Mouse (Mus musculus) liver, embryonic 16.5 days (tissue): ENCODE measurements around the gene Ralgapb. TPM values are rescaled to one million over a fixed set of nuclear protein-coding genes. Genes with fewer than 3 reads are reported as not detected.

Experiments
- ATAC-seq: fragments of 200-750 bp; cut with Nextera tagmentation; 2 replicates; pipeline ENCODE4 v1.8.0; 2017; ENCODE audit warnings: low read depth, mild to moderate bottlenecking, moderate number of reproducible peaks, moderate library complexity
- H3K27ac ChIP-seq: fragments of 300-500 bp; sonication (generic); 2 replicates; pipeline ENCODE4 v1.5.1; 2014; ENCODE audit warnings: mild to moderate bottlenecking, low read length
- H3K27me3 ChIP-seq: fragments of 300-500 bp; sonication (generic); 2 replicates; pipeline ENCODE4 v1.6.1; 2014; ENCODE audit warnings: low read depth, low read length, mixed read lengths; ENCODE audit not compliant: control insufficient read depth, insufficient read depth
- H3K36me3 ChIP-seq: fragments of 300-500 bp; sonication (generic); 2 replicates; pipeline ENCODE4 v1.6.1; 2014; ENCODE audit warnings: mild to moderate bottlenecking; ENCODE audit not compliant: control insufficient read depth, insufficient read depth
- H3K4me1 ChIP-seq: fragments of 300-500 bp; sonication (generic); 2 replicates; pipeline ENCODE4 v1.6.1; 2014; ENCODE audit warnings: low read depth, low read length, mixed read lengths; ENCODE audit not compliant: control insufficient read depth
- H3K4me2 ChIP-seq: fragments of 300-500 bp; sonication (generic); 2 replicates; pipeline ENCODE4 v1.6.1; 2014; ENCODE audit warnings: low read depth, low read length, mixed read lengths
- H3K4me3 ChIP-seq: fragments of 300-500 bp; sonication (generic); 2 replicates; pipeline ENCODE4 v1.5.1; 2014; ENCODE audit warnings: low read depth, mild to moderate bottlenecking, low read length
- H3K9ac ChIP-seq: fragments of 300-500 bp; sonication (generic); 2 replicates; pipeline ENCODE4 v1.6.1; 2014; ENCODE audit warnings: low read depth, low read length
- H3K9me3 ChIP-seq: fragments of 300-500 bp; sonication (generic); replicated peaks from 2 replicates; pipeline ENCODE4 v1.6.1; 2016; ENCODE audit warnings: low read length; ENCODE audit not compliant: control insufficient read depth
- WGBS: fragments of 180-500 bp; shearing (Covaris S2); extraction: QIAGEN DNeasy Blood & Tissue Kit; methylation state at CpG from one replicate; pipeline ENCODE4 v1.1.7; 2014; ENCODE audit not compliant: insufficient replicate concordance; 5-methylcytosine and 5-hydroxymethylcytosine counted together
- polyA plus RNA-seq: library from polyadenylated mRNA; unstranded; fragments of >200 nt; fragmentation: Nextera tagmentation; extraction: Ambion mirVana; gene quantifications from 2 replicates; pipeline ENCODE4 v1.2.1, GENCODE M21; 2015

Gene Ralgapb
- polyA plus RNA-seq, 1 experiment from 2014 or later, result 4.7 TPM

DNA sequence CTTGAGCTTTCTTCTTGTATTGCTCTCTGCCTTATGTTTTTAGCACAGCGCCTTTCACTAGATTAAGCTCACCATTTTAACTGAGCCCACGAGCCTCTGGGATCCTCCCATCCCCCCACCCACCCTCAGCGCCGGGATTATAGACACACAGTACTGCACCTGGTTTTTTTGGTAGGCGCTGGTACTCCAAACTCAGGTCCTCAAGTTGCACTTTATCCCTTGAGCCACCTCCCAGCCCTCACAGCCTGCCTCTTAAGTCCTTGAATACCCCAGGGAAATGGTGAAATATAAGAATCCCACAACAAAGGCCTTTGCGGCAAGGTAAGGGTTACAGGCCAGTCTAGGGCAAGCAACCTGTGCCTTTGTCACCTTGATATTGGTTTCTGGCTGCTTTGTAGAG lies 110.2 kb downstream of the Ralgapb start:
- no peaks in the 10 kb centered on the region for H3K9me3 ChIP-seq
- no peaks in the 10 kb centered on the region for H3K36me3 ChIP-seq
- WGBS, result 60% methylated on average over 6 of the region's 6 CpGs
- no peak overlapping the region for H3K9ac ChIP-seq
- ATAC-seq, result no peak
- no peaks in the 10 kb centered on the region for H3K27me3 ChIP-seq
- no peak overlapping the region for H3K4me3 ChIP-seq
- H3K4me1 ChIP-seq, result no peaks in the 10 kb centered on the region
- no peak overlapping the region for H3K27ac ChIP-seq
- no peak overlapping the region for H3K4me2 ChIP-seq

DNA sequence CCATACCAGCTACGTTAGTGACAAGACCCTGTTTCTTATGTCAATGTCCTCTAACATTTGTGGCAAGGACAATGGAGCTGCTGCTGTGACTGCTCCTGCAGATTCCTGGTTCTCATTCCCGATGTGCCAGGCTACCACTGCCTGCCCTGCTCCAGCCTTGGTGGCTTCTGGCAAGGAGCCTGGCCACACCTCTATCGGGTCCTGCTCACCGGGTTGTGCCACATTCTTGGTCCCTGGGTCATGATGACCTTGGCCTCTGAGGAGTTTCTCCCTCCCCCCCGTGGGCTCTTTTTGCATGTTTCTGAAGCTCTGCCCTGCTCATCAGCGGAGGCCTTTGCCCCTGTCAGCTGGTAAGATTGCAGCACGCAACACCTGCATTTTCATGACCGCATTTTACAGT lies 113.4 kb downstream of the Ralgapb start:
- H3K9ac ChIP-seq, result no peak overlapping the region
- ATAC-seq, result no peak
- H3K4me1 ChIP-seq, result no peaks in the 10 kb centered on the region
- no peaks in the 10 kb centered on the region for H3K36me3 ChIP-seq
- H3K27me3 ChIP-seq, result no peaks in the 10 kb centered on the region
- 70% methylated on average over 8 of the region's 8 CpGs for WGBS
- no peak overlapping the region for H3K27ac ChIP-seq
- H3K9me3 ChIP-seq, result no peaks in the 10 kb centered on the region
- H3K4me3 ChIP-seq, result no peak overlapping the region
- no peak overlapping the region for H3K4me2 ChIP-seq

DNA sequence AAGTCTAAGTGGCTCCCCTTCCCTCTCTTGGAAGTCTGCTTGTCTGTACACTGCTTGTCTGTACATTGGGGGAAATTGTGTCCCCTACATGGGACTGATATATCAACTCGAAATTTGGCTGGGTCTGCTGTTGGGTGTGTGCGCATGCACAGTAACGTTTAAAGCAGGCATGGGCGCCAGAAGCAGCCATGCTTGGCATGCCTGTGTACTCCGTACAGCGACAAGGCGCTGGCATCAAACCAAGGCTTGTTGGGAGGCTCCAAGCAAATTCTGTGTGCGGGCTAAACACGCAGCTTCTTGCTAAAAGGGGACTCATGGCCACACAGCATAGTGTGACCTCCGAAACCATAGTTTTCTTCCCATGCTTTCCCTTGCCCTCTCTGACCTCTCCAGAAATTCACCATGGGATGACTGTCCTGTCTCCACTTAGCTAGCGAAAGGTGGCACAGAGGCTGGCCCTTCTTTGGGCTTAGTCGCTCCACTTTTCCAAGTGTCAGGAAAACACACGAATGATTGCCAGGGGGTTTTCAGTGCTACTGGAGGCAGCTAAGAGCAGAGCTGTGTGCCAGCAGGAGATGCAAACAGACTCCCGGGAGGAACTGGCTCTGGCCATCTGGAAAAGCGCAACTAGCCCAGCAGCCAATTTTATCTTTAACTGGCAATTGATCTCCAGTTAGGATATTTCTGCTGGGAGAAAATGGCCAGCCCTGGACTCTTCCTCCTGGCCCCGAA lies 114.6 kb downstream of the Ralgapb start:
- Histone ChIP-seq H3K36me3 (no peaks in the 10 kb centered on the region), H3K27me3 (no peaks in the 10 kb centered on the region), H3K4me1 (no peaks in the 10 kb centered on the region), H3K4me3 (no peak overlapping the region), H3K9ac (no peak overlapping the region), H3K4me2 (no peak overlapping the region), H3K27ac (no peak overlapping the region), H3K9me3 (no peaks in the 10 kb centered on the region)
- ATAC-seq, result no peak
- WGBS, result 70% methylated on average over 16 of the region's 16 CpGs

DNA sequence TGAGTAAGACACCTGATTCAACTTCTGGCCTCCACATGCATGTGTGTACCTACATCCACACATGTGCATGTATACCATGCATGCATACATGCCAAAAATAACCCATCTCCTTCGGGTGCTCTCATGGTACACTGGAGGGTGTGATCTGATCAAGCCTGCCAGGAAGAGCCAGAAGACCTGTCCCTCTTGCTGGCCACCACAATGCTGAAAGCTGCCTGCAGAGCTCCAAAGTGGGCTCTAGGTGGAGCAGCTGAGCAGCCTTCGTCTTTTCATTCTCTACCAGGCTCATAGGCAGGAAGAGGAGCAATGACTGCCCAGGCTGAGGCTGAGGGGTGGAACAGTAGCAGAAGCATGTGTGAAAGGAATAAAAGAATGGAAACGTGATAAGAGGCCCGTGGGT lies 124.4 kb downstream of the Ralgapb start:
- no peak overlapping the region for H3K27ac ChIP-seq
- H3K4me1 ChIP-seq, result no peaks in the 10 kb centered on the region
- no peaks in the 10 kb centered on the region for H3K9me3 ChIP-seq
- no peak for ATAC-seq
- no peak overlapping the region for H3K9ac ChIP-seq
- no peak overlapping the region for H3K4me2 ChIP-seq
- WGBS, result 2% methylated on average over 4 of the region's 4 CpGs
- no peak overlapping the region for H3K4me3 ChIP-seq
- H3K27me3 ChIP-seq, result no peaks in the 10 kb centered on the region
- H3K36me3 ChIP-seq, result no peaks in the 10 kb centered on the region

- Histone ChIP-seq H3K4me1 (no peaks in the 10 kb centered on the region), H3K27ac (no peak overlapping the region), H3K4me3 (no peak overlapping the region), H3K36me3 (no peaks in the 10 kb centered on the region), H3K9me3 (no peaks in the 10 kb centered on the region), H3K4me2 (no peak overlapping the region), H3K9ac (no peak overlapping the region), H3K27me3 (no peaks in the 10 kb centered on the region)
- 52% methylated on average over 8 of the region's 8 CpGs for WGBS
- ATAC-seq, result no peak
Measured at GRCm38 (mm10) chr2:158534559-158534958, 124.9 kb downstream of the Ralgapb start.

GRCm38 (mm10) chr2:158539433-158540305 lies 130.0 kb downstream of the Ralgapb start:
- Histone ChIP-seq H3K27ac (no peak overlapping the region), H3K36me3 (no peaks in the 10 kb centered on the region), H3K9ac (no peak overlapping the region), H3K27me3 (no peaks in the 10 kb centered on the region), H3K4me1 (no peaks in the 10 kb centered on the region), H3K4me3 (no peak overlapping the region), H3K9me3 (no peaks in the 10 kb centered on the region), H3K4me2 (no peak overlapping the region)
- no peak for ATAC-seq
- WGBS, result 42% methylated on average over 24 of the region's 24 CpGs

DNA sequence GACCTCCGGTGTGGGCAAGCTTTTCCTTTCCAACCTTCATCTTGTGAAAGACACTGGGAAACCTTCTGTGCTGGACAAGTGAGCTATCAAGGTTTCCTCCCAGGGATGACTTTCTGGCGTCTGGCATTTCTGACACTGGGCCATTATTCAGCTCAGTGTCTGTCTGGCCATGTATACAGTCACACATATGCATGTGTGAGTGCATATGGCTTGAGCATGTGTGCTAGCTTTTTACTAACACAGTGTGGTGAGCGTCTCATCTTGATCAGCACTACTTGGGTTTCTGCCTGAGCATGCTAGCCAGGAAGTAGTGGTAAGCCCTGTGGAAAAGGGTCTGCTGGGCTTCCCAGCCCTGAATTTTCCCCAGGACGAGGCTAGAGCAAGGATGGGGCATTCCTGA lies 131.6 kb downstream of the Ralgapb start:
- no peaks in the 10 kb centered on the region for H3K9me3 ChIP-seq
- ATAC-seq, result no peak
- H3K4me1 ChIP-seq, result no peaks in the 10 kb centered on the region
- no peak overlapping the region for H3K27ac ChIP-seq
- H3K27me3 ChIP-seq, result no peaks in the 10 kb centered on the region
- 36% methylated on average over 4 of the region's 4 CpGs for whole genome bisulfite sequencing
- H3K9ac ChIP-seq, result no peak overlapping the region
- no peak overlapping the region for H3K4me3 ChIP-seq
- no peak overlapping the region for H3K4me2 ChIP-seq
- H3K36me3 ChIP-seq, result no peaks in the 10 kb centered on the region

DNA sequence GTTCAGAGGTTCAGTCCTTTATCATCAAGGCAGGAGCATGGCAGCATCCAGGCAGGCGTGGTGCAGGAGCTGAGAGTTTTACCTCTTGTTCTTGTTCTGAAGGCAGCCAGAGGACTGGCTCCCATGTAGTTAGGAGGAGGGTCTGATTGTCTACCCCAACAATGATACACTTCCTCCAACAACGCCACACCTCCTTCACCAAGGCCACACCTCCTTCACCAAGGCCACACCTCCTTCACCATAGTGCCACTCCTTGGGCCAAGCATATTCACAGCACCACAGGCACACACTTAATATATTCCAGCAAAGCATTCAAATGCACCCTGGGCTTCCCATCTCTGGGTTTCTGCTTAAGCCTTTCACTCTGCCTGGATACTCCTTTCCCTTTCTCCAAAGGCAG lies 135.6 kb downstream of the Ralgapb start:
- H3K9me3 ChIP-seq, result no peaks in the 10 kb centered on the region
- no peak for ATAC-seq
- WGBS, result 50% methylated on average over 2 of the region's 2 CpGs

DNA sequence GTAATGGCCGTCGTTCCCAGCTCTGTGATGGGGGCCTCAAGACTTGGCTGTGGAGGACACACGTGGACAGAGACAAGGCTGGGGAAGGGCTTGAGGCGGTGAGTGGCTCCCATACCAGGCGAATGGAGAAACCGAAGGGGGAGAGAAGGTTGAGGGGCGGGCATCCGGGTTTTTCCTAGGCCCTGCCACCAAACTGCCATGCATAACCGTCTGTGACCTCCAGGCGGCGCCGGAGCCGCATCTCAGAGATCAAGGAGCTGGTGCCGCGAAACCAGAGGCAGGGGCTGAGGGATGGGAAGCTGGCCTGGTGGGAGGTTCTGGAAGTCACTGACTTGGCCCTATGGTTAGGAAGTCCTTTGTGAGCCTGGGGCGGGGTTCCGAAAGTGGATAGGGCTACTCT lies 137.1 kb downstream of the Ralgapb start:
- no peak overlapping the region for H3K4me3 ChIP-seq
- no peaks in the 10 kb centered on the region for H3K36me3 ChIP-seq
- 6% methylated on average over 17 of the region's 17 CpGs for WGBS
- no peak for ATAC-seq
- peaks cover 6% of the 10 kb centered on the region for H3K27me3 ChIP-seq
- no peaks in the 10 kb centered on the region for H3K9me3 ChIP-seq
- H3K4me1 ChIP-seq, result no peaks in the 10 kb centered on the region
- no peak overlapping the region for H3K27ac ChIP-seq
- H3K4me2 ChIP-seq, result no peak overlapping the region
- H3K9ac ChIP-seq, result no peak overlapping the region

More for the DNA sequence above, 135.6 kb downstream of the Ralgapb start:
- Histone ChIP-seq H3K27ac (no peak overlapping the region), H3K36me3 (no peaks in the 10 kb centered on the region), H3K4me3 (no peak overlapping the region), H3K27me3 (peaks cover 6% of the 10 kb centered on the region; the same call in 1 of the 2 replicates), H3K4me2 (no peak overlapping the region), H3K4me1 (no peaks in the 10 kb centered on the region), H3K9ac (no peak overlapping the region)
